ENCODE assay signal across 8 mouse cellular contexts in the genomic region with DNA sequence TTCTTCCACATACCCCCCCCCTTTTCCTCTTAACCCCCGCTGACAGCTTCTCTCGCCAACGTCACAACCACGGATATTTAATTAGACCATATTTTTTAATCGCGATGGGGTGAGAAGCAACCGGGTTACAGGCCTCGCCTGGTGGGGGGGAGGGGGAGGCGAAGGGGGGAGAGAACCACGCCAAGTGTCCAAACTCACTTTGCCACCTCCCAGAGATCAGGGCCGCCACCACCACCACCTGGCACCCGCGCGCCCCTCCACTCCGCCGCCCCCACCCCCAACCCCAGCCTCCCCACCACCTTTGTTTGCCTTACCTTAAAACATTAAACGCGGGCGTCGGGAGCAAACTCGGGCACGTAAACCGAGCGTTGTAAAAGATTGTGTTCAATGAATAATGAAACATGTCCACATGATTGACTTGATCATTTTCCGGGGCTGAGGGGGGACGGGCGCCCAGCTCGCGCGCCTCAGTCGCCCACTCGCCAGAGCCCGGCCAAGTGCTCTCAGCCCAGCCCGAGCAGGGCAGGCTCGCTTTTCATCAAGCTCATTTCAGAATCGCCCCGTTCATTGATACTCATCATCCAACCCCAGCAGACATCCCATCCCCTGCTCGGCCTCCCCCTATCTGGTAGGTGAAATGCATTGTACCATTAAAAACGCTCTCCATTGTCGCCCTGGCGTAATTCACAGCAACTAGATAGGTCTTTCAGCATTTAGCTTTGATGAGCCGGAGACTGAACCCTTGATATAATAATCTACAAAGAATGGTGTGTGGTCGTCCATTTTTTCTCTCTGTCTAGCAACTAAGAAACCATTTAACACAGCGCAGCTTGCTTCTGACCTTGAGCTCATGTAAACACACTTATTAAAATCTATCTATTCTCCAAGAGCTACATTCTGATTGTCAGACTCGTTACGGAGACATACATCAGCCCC. TPM values are rescaled to one million over a fixed set of nuclear protein-coding genes. Genes with fewer than 3 reads are reported as not detected.
DNase-seq lines count a peak whose midpoint lies in the region; ATAC-seq and TF ChIP-seq lines count a peak whose summit lies in the region.

No protein-coding gene starts in this region.

- no peak for TF ChIP-seq POLR2A in lung, adult 2 months (IDR thresholded peaks at IDR 0.05; ENCODE audit: borderline replicate concordance, extremely low read depth, low read depth, low read length)
- TF ChIP-seq POLR2A in thymus, adult 2 months (IDR thresholded peaks at IDR 0.05; ENCODE audit: control insufficient read depth, extremely low read depth, insufficient read depth, low read length, poor library complexity): no peak

- ATAC-seq in lung, embryonic 14.5 days (ENCODE audit: insufficient read depth): no peak
- 0 out of 2 replicates have a peak, but pooled peaks have one; percentile 13 for ATAC-seq in forebrain, embryonic 16.5 days
- ATAC-seq in neural tube, embryonic 14.5 days (ENCODE audit: low read depth): peak; percentile 19; the same call in 1 of the 2 replicates

- H3K9ac ChIP-seq in lung, embryonic 14.5 days: peak overlapping the region; percentile 61
- H3K9ac ChIP-seq in forebrain, embryonic 16.5 days (replicated peaks; ENCODE audit: low read depth, low read length): peak overlapping the region; percentile 64
- peak overlapping the region; percentile 70 for H3K9ac ChIP-seq in neural tube, embryonic 14.5 days (replicated peaks; ENCODE audit: low read depth, low read length)

- H3K4me1 ChIP-seq in lung, embryonic 14.5 days (ENCODE audit: insufficient read depth): no peaks in the 10 kb centered on the region; the same call in 1 of the 2 replicates
- H3K4me1 ChIP-seq in lung, adult 2 months (ENCODE audit: control insufficient read depth, insufficient read depth, low read length): peaks cover 2% of the 10 kb centered on the region; the same call in 1 of the 2 replicates
- H3K4me1 ChIP-seq in forebrain, embryonic 16.5 days (replicated peaks; ENCODE audit: control insufficient read depth, insufficient read depth, low read length): peaks cover 32% of the 10 kb centered on the region
- H3K4me1 ChIP-seq in neural tube, embryonic 14.5 days (ENCODE audit: control insufficient read depth, insufficient read depth, low read length): peaks cover 11% of the 10 kb centered on the region
- no peaks in the 10 kb centered on the region for H3K4me1 ChIP-seq in thymus, adult 2 months (replicated peaks; ENCODE audit: control insufficient read depth, insufficient read depth, low read length)

- peak overlapping the region; percentile 96 for H3K4me2 ChIP-seq in lung, embryonic 14.5 days
- peak overlapping the region; percentile 97 for H3K4me2 ChIP-seq in forebrain, embryonic 16.5 days (ENCODE audit: low read length)
- peak overlapping the region; percentile 96 for H3K4me2 ChIP-seq in neural tube, embryonic 14.5 days (ENCODE audit: low read depth, low read length)

- peak; percentile 52 for DNase-seq in lung, embryonic 14.5 days
- DNase-seq in lung, adult 2 months: no peak
- peak; percentile 64 to 72 for DNase-seq in cerebellum, adult 18-20 months
- peak; percentile 41 to 51 for DNase-seq in layer of hippocampus, postnatal 36 days
- no peak for DNase-seq in thymus, adult 2 months
- DNase-seq in urinary bladder, adult 2 months (ENCODE audit: low spot score): no peak

- H3K27ac ChIP-seq in lung, embryonic 14.5 days (ENCODE audit: low read depth): no peak overlapping the region; the same call in 1 of the 2 replicates
- H3K27ac ChIP-seq in forebrain, embryonic 16.5 days (ENCODE audit: low read length): peak overlapping the region; percentile 42
- H3K27ac ChIP-seq in neural tube, embryonic 14.5 days (ENCODE audit: low read depth, low read length): peak overlapping the region; percentile 73
- H3K27ac ChIP-seq in thymus, adult 2 months (ENCODE audit: control insufficient read depth, insufficient read depth, low read length): no peak overlapping the region

- no peaks in the 10 kb centered on the region for H3K36me3 ChIP-seq in lung, embryonic 14.5 days (ENCODE audit: insufficient read depth)
- H3K36me3 ChIP-seq in forebrain, embryonic 16.5 days (ENCODE audit: control insufficient read depth, insufficient read depth): no peaks in the 10 kb centered on the region
- H3K36me3 ChIP-seq in neural tube, embryonic 14.5 days (ENCODE audit: control insufficient read depth, insufficient read depth, low read length): no peaks in the 10 kb centered on the region
- H3K36me3 ChIP-seq in thymus, adult 2 months (ENCODE audit: control insufficient read depth, insufficient read depth, low read length): no peaks in the 10 kb centered on the region

- under 1% methylated on average over 46 of the region's 46 CpGs for WGBS in lung, embryonic 14.5 days
- 2% methylated on average over 46 of the region's 46 CpGs for WGBS in lung, adult 2 months
- WGBS in forebrain, embryonic 16.5 days: under 1% methylated on average over 46 of the region's 46 CpGs
- WGBS in neural tube, embryonic 14.5 days: under 1% methylated on average over 45 of the region's 46 CpGs
- WGBS in thymus, adult 2 months: 5% methylated on average over 45 of the region's 46 CpGs

- no peak for TF ChIP-seq CTCF in lung, embryonic 14.5 days (IDR thresholded peaks at IDR 0.05; ENCODE audit: low read depth)
- no peak for TF ChIP-seq CTCF in lung, adult 2 months (IDR thresholded peaks at IDR 0.05; ENCODE audit: insufficient read depth, low read length)
- no peak for TF ChIP-seq CTCF in thymus, adult 2 months (IDR thresholded peaks at IDR 0.05; ENCODE audit: borderline replicate concordance, control insufficient read depth, extremely low read depth, insufficient read depth, low read length, poor library complexity)

- H3K4me3 ChIP-seq in lung, embryonic 14.5 days (ENCODE audit: low read depth, low read length): peak overlapping the region; percentile 54
- no peak overlapping the region for H3K4me3 ChIP-seq in lung, adult 2 months (replicated peaks; ENCODE audit: extremely low read depth, low read depth, low read length)
- H3K4me3 ChIP-seq in forebrain, embryonic 16.5 days (replicated peaks; ENCODE audit: low read length): peak overlapping the region; percentile 64
- H3K4me3 ChIP-seq in neural tube, embryonic 14.5 days (ENCODE audit: low read depth, low read length): peak overlapping the region; percentile 65
- no peak overlapping the region for H3K4me3 ChIP-seq in thymus, adult 2 months (ENCODE audit: control insufficient read depth, insufficient read depth, low read length)

- H3K27me3 ChIP-seq in lung, embryonic 14.5 days (ENCODE audit: insufficient read depth, low read length): peaks cover 76% of the 10 kb centered on the region
- H3K27me3 ChIP-seq in forebrain, embryonic 16.5 days (replicated peaks; ENCODE audit: control insufficient read depth, insufficient read depth, low read length): no peaks in the 10 kb centered on the region; the same call in 1 of the 2 replicates
- H3K27me3 ChIP-seq in neural tube, embryonic 14.5 days (ENCODE audit: control insufficient read depth, insufficient read depth, low read length): no peaks in the 10 kb centered on the region
- H3K27me3 ChIP-seq in thymus, adult 2 months (ENCODE audit: control insufficient read depth, insufficient read depth, low read length): peaks cover 13% of the 10 kb centered on the region; the same call in 1 of the 2 replicates

- H3K9me3 ChIP-seq in lung, embryonic 14.5 days (ENCODE audit: low read depth, low read length): no peaks in the 10 kb centered on the region
- H3K9me3 ChIP-seq in forebrain, embryonic 16.5 days (ENCODE audit: control insufficient read depth, low read length): no peaks in the 10 kb centered on the region
- no peaks in the 10 kb centered on the region for H3K9me3 ChIP-seq in neural tube, embryonic 14.5 days (ENCODE audit: control insufficient read depth, low read length)

RNA-seq across cellular contexts. Expression of a gene that starts 0.8 kb away (rescaled TPM):
- polyA plus RNA-seq in lung, embryonic 14.5 days (2014; fragmentation: Nextera tagmentation; extraction: Ambion mirVana): 13.1 and 13.7 TPM in 2 replicates
- 0.15 and 0.43 TPM in 2 replicates for polyA plus RNA-seq in lung, adult 2 months (2012; rRNA removed)
- 29.1 and 31.1 TPM in 2 replicates for polyA plus RNA-seq in forebrain, embryonic 16.5 days (2015; fragmentation: Nextera tagmentation; extraction: Ambion mirVana)
- 10 to 100 TPM; 43.9 to 50.6 TPM for total RNA-seq in layer of hippocampus, postnatal 36 days (2021)
- 45.7 and 54.9 TPM in 2 replicates for polyA plus RNA-seq in neural tube, embryonic 14.5 days (2014; fragmentation: Nextera tagmentation; extraction: Ambion mirVana)
- 0.34 and 0.49 TPM in 2 replicates for polyA plus RNA-seq in thymus, adult 2 months (2012; rRNA removed)
- 8.7 and 14.2 TPM in 2 replicates for polyA plus RNA-seq in urinary bladder, adult 2 months (2012; rRNA removed)

Comparison
In these comparisons a context has a peak if more than half of its experiments do, and no peak if none do; other contexts are left out.
1. DNase-seq: peak in lung, embryonic 14.5 days (single experiment), cerebellum, adult 18-20 months (2 of 2) and layer of hippocampus, postnatal 36 days (2 of 2); none in lung, adult 2 months (single experiment), thymus, adult 2 months (single experiment) and urinary bladder, adult 2 months (single experiment).
2. H3K4me3 ChIP-seq: peak in lung, embryonic 14.5 days (single experiment), forebrain, embryonic 16.5 days (single experiment) and neural tube, embryonic 14.5 days (single experiment); none in lung, adult 2 months (single experiment) and thymus, adult 2 months (single experiment).
3. H3K27ac ChIP-seq: peak in forebrain, embryonic 16.5 days (single experiment) and neural tube, embryonic 14.5 days (single experiment); none in lung, embryonic 14.5 days (single experiment) and thymus, adult 2 months (single experiment).
4. Peak in every context shown above with its lines, with median percentiles within 50 percentile points of each other: H3K4me2 ChIP-seq and H3K9ac ChIP-seq.